Mouse (Mus musculus): ENCODE data around the gene Me3.
"Not testable (repeated sequence)": the region's sequence is repeated elsewhere in the genome, so short reads cannot be mapped to it uniquely, and the experiment has no call there.

The Me3 gene

DNA sequence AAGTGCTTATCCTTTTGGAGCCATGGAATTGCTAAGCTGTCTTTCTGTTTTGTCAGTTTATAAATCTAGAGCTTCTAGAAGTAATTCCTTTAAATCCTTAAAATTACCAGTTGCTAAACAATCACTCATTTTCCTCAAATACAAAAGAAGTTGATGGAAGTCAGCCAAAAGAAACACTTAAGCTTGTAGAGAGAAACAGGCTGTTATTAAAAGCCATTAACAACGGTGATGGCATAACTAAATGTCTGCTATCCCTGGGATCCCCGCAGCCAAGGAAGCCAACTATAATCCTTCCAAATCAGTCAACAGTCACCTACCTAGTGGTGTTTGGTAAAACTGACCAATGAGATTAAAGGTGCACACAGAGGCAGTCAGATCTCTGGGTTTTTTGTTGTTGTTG is 98.3 kb downstream of the Me3 start:
- no peak for DNase-seq (ENCODE audit: low spot score)

DNA sequence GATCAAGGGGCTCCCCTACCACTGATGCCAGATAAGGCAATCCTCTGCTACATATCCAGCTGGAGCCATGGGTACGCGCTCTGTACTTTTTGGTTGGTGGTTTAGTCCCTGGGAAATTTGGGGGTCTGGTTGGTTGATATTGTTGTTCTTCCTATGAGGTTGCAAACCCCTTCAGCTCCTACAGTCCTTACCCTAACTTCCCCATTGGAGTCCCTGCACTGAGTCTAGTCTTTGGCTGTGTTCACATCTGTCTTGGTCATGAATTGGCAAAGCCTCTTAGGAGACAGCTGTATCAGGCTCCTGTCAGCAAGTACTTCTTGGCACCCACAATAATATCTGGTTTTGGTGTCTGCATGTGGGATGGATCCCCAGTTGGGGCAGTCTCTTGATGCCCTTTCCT is 98.9 kb downstream of the Me3 start:
- DNase-seq (ENCODE audit: low spot score) = not testable (repeated sequence)

DNA sequence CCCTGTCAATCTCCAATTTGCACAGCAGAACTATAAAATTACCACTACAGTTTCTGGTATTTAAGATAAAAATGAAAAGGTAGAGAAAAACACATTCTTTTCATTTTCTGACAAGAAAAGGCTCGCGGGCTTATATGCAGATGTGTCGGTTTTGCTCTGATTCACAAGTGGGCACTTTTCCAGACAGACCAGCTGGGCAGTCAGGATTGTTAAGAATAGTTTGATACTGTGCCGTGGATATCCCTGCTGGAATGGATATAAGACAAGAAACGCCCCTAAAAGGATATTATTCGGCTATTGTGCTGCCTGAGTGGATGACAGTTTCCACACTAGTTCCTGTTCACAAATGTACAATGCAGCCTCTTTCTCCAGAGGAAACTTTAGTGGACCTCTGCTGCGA is 116.2 kb downstream of the Me3 start:
- DNase-seq (ENCODE audit: low spot score) = no peak

DNA sequence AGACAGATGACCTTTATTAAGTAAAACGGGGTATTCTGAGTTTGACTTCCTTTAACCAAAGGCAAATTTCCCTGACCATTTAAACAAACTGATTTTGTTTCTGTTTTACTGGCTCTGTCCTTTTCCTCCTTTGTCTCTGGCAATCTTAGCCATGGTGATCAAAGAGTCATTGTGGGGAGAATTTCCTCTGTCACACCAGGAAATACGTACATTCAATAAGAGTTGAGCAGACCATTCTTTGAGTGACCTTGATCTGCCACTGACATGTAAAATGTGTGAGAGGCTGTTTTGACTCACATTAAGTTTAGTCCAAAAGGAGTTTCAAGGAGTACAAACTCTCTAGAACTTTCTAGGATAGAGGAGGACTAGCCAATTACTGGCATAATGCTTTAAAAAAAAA is 117.0 kb downstream of the Me3 start:
- no peak for DNase-seq (ENCODE audit: low spot score)

DNA sequence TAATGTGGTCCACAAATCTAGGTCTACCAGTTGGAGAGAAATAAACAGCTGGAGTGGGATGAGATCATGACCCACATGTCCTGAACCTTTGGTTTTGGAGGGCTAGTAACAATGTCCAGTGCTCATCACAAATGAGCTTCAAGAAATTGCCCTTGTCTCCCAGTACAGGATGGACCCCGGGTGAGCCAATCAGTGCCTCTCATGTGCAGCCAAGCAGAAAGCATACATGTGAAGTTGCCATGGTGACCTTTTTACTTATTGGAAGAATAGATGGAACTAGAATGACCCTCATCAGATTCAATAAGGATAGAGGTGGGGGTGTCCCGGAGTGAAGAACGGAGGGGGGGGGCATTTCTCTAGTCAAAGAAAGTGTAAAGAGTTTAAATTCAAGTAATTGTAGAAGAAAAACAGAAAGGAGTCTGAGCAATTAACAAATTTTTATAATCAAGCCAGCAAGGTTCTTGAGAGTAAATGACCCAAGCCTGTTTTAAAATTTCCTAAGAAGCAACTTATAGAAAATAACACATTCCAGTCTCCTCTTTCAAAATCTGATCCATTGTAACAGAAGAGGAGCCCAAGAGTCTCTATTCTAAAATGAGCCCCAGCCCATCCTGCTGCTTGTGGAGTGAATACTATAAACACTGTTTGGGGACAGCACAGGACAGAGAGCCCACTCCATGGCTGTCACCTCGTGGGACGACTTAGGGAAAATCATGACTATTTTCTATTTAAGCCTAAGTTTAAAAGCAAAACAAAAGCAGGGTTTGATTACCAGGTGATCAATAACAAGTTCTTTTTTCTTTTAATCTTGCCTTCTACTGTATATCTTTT is 134.7 kb downstream of the Me3 start:
- DNase-seq (ENCODE audit: low spot score) = no peak

DNA sequence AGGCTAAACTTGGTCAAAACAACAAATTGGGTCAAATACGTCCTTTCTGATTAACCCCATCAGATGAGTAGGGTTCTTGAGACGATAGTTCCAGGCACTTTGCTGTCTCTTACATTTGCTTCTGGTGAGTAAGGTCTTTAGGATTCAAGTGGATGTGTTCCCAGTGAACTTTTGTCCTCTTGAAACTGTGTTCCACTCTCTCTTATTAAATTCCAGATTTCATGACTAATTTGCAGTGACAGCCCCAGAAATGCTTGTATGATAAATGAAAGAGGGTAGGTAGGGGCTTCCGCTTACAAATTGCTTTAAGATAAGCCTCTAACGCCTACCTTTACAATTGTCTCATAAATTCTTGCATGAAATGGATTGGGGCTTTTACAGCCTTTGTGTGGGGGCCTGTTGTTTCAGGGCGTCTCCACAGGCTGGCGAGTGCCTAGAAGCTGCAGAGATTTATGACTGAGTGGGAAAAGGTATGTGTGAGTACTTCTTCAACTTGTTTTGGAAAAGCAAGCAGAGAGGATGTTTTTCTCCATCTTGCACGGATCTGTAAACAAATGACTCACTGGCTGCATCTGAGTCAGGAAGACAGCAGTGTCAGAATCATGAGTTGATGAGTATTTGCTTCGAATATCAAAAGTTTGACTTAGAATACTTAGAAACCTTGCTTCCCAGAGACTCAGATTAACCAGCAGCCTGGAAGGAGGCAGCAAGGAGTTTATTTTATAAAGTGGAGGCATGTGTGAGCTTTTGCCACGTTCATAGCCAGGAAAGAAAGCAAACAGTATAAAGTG is 137.1 kb downstream of the Me3 start:
- no peak for DNase-seq (ENCODE audit: low spot score)

DNA sequence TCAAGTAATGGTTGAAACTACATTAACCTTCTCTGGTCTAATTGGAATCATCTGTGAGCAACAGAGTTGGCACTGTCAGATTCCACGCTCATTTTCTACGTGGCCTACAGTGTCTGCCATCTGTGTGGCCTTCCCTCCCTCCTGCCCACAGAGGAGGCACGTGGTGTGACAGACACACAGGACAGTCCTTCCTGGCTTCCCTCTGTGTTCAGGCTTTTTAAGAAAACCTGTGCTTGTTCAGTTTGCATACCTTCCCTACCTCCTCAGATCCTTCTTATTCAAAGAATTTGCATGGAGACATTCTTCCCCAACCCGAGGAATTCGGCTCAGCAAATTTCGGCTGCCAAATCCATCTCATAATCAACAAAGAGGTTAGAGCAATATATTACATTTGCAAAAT is 137.8 kb downstream of the Me3 start:
- DNase-seq (ENCODE audit: low spot score) = no peak

DNA sequence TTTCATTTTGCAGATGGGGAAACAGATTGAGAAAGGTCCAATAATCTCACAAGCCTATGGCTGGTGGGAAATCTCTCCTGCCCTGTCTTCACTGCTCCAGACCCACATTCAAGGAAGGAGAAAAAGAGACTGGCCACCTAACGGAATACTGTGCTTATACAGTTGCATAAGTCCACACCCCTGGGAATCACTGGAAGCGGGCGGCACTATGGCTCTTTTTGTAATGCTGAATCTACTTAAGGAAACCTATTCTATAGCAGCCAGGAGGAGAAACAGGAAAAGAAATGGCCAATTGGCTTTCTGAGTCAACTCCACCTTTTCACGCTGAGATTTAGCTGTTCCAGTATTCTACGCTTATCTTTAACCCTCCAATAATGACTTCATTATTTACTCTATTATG is 140.7 kb downstream of the Me3 start:
- no peak for DNase-seq (ENCODE audit: low spot score)

GRCm38 (mm10) chr7:89773352-89773921 is 141.2 kb downstream of the Me3 start:
- no peak for DNase-seq (ENCODE audit: low spot score)

- DNase-seq (ENCODE audit: low spot score) = no peak
Observed at GRCm38 (mm10) chr7:89773926-89774325, 141.7 kb downstream of the Me3 start.

- DNase-seq (ENCODE audit: low spot score) = no peak
Observed at GRCm38 (mm10) chr7:89775848-89776247, 143.7 kb downstream of the Me3 start.

DNA sequence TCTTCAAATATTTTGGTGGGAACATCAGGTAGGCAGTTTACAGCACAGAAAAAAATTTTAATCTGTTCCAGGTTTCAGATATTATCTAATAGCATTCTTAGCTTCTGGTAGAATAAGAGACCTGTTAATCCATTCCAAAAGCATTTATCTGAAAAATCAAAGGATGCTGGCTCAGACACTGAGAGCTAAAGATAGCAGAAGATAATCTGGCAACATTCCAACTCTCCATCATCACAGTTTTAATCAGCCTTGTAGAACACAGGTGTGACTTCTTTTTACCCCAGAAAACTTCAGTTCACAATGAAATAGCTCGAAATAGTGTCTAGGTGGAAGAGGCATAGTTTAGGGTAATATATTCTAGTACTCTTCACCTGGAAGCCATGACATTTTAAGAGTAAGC is 149.2 kb downstream of the Me3 start:
- no peak for DNase-seq (ENCODE audit: low spot score)

DNA sequence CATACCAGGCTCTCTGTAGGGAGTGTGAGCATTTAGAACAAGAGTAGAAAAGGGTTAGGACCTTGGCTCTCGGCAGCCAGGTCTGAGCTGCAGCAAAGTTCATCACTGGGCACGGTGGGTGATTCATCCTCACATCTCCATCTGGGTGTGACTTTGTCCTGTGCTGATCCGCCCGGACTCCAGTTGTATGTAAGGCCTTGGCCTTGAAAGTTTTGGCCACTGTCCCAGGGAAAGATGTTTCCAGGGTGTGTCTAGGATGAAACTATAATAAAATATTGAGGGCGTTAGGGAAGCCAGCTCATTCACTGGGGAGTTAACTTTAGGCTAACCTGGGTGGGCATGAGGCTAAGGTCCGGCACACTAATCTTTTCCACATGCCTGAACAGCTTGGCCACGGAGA is 155.5 kb downstream of the Me3 start:
- peak; percentile 55 for DNase-seq (ENCODE audit: low spot score)

GRCm38 (mm10) chr7:89792576-89792975 is 160.4 kb downstream of the Me3 start:
- DNase-seq (ENCODE audit: low spot score) = peak; percentile 61

DNA sequence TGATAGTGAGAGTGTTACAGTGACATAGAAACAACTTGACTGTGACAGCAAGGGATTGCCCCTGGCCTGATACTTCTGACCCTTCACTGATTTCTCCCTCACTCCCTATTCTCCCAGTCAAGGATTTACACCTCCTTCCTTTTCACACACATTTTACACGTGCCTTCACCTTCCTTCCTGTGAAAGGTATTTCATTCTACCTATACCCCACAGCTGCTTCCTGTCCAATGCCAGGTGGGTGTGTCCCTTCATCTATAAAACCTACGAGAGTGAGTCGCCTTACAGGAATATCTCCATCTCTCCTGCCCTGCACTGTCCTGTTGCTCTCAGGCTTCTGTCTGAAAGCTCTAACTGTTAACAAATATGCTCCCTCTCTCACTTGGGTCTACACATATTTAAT is 163.2 kb downstream of the Me3 start:
- no peak for DNase-seq (ENCODE audit: low spot score)

DNA sequence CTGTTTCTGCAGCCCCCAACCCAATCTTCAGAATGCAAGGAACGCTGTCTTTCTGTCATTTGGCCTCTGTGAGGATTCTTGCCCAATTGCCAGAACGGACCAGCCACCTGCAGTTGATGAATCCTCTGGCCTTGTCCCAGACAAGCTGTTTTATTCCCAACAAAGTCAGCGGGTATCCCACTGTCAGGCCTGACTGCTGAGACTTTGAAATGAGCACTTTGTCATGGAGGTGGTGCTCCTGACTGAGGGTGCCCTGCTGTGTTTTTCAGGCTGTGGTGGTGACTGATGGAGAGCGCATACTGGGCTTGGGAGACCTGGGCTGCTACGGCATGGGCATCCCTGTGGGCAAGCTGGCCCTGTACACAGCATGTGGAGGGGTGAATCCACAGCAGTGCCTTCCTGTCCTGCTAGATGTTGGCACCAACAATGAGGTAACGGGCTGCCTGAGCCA is 164.2 kb downstream of the Me3 start:
- DNase-seq (ENCODE audit: low spot score) = no peak

DNA sequence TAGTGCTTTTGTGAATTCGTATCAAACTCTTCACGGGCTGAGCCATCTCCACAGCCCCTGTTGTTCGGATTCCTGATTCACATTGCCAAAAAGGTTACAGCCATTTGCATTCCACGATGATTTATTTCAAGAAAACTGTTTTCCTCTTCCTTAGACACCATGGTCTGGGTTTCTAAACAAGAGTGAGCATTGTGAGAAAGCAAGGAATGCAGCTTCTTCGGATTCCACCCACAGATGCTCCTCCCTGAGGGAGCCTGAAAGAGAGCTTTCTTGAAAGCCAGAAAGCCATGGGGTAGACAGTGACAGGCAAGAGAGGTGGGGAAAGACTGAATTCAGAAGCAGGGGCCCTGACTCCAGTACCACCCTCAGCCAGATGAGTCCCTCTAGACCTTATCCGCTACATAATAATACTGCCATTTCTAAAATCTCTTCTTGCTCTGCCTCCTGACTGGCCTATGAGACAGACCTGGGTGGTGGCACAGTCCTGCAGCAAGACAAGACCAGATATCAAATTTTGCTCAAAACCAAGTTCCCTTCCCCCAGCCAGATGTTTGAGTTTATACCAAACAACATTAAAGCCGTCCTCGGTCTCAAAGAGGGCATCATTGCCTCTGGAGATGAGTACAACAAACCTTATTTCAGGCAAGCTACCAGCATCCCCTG is 166.3 kb downstream of the Me3 start:
- DNase-seq (ENCODE audit: low spot score) = no peak

- DNase-seq (ENCODE audit: low spot score) = no peak
Observed at GRCm38 (mm10) chr7:89802447-89802846, 170.3 kb downstream of the Me3 start.

- DNase-seq (ENCODE audit: low spot score) = no peak
Observed at GRCm38 (mm10) chr7:89803966-89804365, 171.8 kb downstream of the Me3 start.

DNA sequence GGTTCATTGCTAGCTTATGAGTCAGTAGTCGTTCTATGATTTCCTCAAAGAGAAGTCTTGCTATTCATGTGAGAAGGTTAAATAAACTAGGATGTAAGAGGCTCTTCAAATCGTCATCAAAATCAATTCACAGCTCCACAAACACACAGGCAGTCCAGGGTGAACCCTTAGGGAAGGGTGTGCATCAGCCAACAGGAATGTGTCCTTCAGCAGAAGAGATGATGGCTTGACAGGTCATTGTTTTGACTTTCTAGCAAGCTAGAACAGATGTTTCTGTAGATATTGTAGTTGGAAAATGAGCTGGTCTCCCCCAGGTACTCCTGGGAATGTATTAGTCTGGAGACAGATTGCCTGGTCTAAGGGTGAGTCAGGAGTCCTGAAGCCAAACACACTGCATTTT is 177.2 kb downstream of the Me3 start:
- no peak for DNase-seq (ENCODE audit: low spot score)

GRCm38 (mm10) chr7:89828436-89829065 is 196.4 kb downstream of the Me3 start:
- DNase-seq (ENCODE audit: low spot score) = no peak

DNA sequence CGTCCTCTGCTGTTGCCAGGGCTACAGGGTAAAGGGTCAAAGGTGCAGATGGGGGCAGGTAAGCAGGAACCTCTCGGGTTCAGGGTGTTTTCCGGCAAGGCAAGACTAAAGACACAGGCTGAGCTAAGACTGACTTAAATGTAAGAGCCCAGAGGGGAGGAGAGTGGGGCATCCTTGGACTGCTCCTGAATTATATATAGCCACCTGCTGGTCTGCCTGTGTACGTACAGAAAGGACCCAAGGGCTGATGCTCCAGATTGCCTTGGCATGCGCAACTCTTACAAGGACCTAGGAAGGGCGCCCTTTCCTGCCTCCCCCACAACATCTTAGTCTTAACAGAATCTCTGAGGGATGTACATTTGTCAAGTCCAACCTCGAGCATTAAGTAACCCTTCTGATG is 197.0 kb downstream of the Me3 start:
- DNase-seq (ENCODE audit: low spot score) = peak; percentile 26
